Comparison of ENCODE assay signal across 18 mouse cellular contexts in the genomic region with DNA sequence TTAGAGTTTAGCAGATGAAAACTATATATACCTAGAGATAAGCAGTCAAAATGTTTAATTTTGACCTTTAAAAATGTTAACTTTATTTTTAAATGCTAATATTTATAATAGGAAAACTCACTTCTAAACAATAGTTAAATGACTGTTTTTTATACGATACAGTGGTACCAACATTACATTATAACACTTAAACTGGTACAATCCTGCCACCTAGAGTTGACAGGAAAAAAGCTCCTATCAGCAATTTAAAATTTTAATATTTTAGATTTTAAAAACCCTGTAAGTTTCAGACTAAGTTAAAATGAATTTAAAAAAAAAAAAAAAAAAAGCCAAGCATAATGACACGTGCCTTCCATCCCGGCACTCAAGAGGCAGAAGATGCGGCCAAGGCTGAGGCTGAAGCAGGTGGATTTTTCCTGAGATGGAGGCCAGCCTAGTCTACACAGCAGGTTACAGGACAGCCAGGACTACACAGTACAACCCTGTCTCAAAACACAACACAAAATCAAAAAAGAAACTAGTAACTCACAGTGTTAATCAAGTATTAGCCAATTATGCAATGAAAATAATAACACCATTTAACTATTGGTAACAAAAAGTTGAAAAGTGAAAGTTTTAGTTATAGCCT. TPM values are rescaled to one million over a fixed set of nuclear protein-coding genes. Genes with fewer than 3 reads are reported as not detected.
DNase-seq lines count a peak whose midpoint lies in the region; ATAC-seq and TF ChIP-seq lines count a peak whose summit lies in the region.
"Had no signal": no experiment of that assay in that cellular context is flagged by ENCODE, and none has a peak within 500 bp of the region (broad histone marks: within the 10 kb centered on the region; RNA-seq: fewer than 3 reads in every experiment).

No protein-coding gene starts in this region.

- 88% methylated on average over 4 of the region's 4 CpGs for WGBS in forebrain, embryonic 14.5 days
- WGBS in forebrain, embryonic 11.5 days, result 96% methylated on average over 4 of the region's 4 CpGs

- no peaks in the 10 kb centered on the region for H3K9me3 ChIP-seq in forebrain, embryonic 14.5 days (replicated peaks; ENCODE audit: control insufficient read depth, low read length)
- H3K9me3 ChIP-seq in forebrain, embryonic 11.5 days (ENCODE audit: control insufficient read depth, low read length), result no peaks in the 10 kb centered on the region
- no peaks in the 10 kb centered on the region for H3K9me3 ChIP-seq in CH12.LX (replicated peaks; ENCODE audit: low read length)
- H3K9me3 ChIP-seq: G1E; heart, embryonic 13.5 days had no signal

- no peak overlapping the region for H3K4me2 ChIP-seq in forebrain, embryonic 14.5 days (ENCODE audit: low read length)
- no peak overlapping the region for H3K4me2 ChIP-seq in forebrain, embryonic 11.5 days (ENCODE audit: low read depth, low read length, severe bottlenecking)
- no peak overlapping the region for H3K4me2 ChIP-seq in CH12.LX (ENCODE audit: insufficient read depth, low read depth, poor library complexity, severe bottlenecking)
- H3K4me2 ChIP-seq: heart, embryonic 13.5 days; midbrain, embryonic 11.5 days had no signal

- TF ChIP-seq RAD21 in CH12.LX (IDR thresholded peaks at IDR 0.05; ENCODE audit: low read depth, low read length), result peak; percentile 25

- peak; percentile 52; the same call in 1 of the 2 replicates for ATAC-seq in forebrain, embryonic 14.5 days
- no peak for ATAC-seq in forebrain, embryonic 11.5 days (replicated peaks; ENCODE audit: low FRiP score)
- 0 out of 2 replicates have a peak, but pooled peaks have one; percentile 54 for ATAC-seq in common myeloid progenitor, adult 5-6 weeks (replicated peaks; ENCODE audit: low read depth, poor library complexity, severe bottlenecking)
- ATAC-seq: intestine, embryonic 16.5 days had no signal

- no peak overlapping the region for H3K9ac ChIP-seq in forebrain, embryonic 14.5 days (ENCODE audit: low read length)
- no peak overlapping the region for H3K9ac ChIP-seq in forebrain, embryonic 11.5 days (ENCODE audit: low read length)
- H3K9ac ChIP-seq in CH12.LX (ENCODE audit: insufficient read depth, low read depth), result no peak overlapping the region
- H3K9ac ChIP-seq: heart, embryonic 13.5 days; liver, embryonic 14.5 days had no signal

- H3K4me3 ChIP-seq in forebrain, embryonic 14.5 days (ENCODE audit: low read depth, low read length), result no peak overlapping the region
- H3K4me3 ChIP-seq in forebrain, embryonic 11.5 days (ENCODE audit: low read depth, low read length), result no peak overlapping the region
- no peak overlapping the region for H3K4me3 ChIP-seq in layer of hippocampus, adult 2 months
- H3K4me3 ChIP-seq in CH12.LX (replicated peaks in 1 of 3; ENCODE audit: low read depth in 2 of 3, low read length in 2 of 3, poor library complexity in 1 of 3), result no peak overlapping the region
- H3K4me3 ChIP-seq: heart, embryonic 13.5 days had no signal

- H3K27ac ChIP-seq in forebrain, embryonic 14.5 days (ENCODE audit: low read depth, low read length), result no peak overlapping the region
- H3K27ac ChIP-seq in forebrain, embryonic 11.5 days (ENCODE audit: low read depth, low read length), result no peak overlapping the region
- no peak overlapping the region for H3K27ac ChIP-seq in layer of hippocampus, adult 2 months
- no peak overlapping the region for H3K27ac ChIP-seq in CH12.LX (ENCODE audit: insufficient read depth, low read depth)
- H3K27ac ChIP-seq: heart, embryonic 13.5 days; liver, embryonic 14.5 days had no signal

- TF ChIP-seq EP300 in CH12.LX (IDR thresholded peaks at IDR 0.05; ENCODE audit: low read length), result no peak

- dilution Hi-C loops in CH12.LX (cut with MboI; ENCODE audit: extremely low pct_ligation_motif_present, extremely low pct_unique_long_range_greater_than_20kb, low sequenced_read_pairs), result no loop called here

- H3K36me3 ChIP-seq in forebrain, embryonic 14.5 days (ENCODE audit: control insufficient read depth, insufficient read depth, low read length), result peaks cover 32% of the 10 kb centered on the region
- peaks cover 6% of the 10 kb centered on the region; the same call in 1 of the 2 replicates for H3K36me3 ChIP-seq in forebrain, embryonic 11.5 days (ENCODE audit: control insufficient read depth, insufficient read depth, low read length)
- peaks cover 27 to 66% of the 10 kb centered on the region in 2 experiments for H3K36me3 ChIP-seq in CH12.LX (replicated peaks in 1 of 2; ENCODE audit: control insufficient read depth in 1 of 2, insufficient read depth in 1 of 2, low read length in 1 of 2)

- TF ChIP-seq POLR2A in CH12.LX (IDR thresholded peaks at IDR 0.05; ENCODE audit: low read depth, low read length), result no peak

- peaks cover 7% of the 10 kb centered on the region for H3K79me2 ChIP-seq in CH12.LX (replicated peaks; ENCODE audit: control insufficient read depth, extremely low read depth, insufficient read depth, poor library complexity, severe bottlenecking)

- no peaks in the 10 kb centered on the region for H3K27me3 ChIP-seq in forebrain, embryonic 14.5 days (replicated peaks; ENCODE audit: control insufficient read depth, insufficient read depth, low read length)
- H3K27me3 ChIP-seq in forebrain, embryonic 11.5 days (ENCODE audit: control insufficient read depth, insufficient read depth, low read length), result no peaks in the 10 kb centered on the region
- H3K27me3 ChIP-seq in CH12.LX (replicated peaks), result no peaks in the 10 kb centered on the region
- H3K27me3 ChIP-seq: heart, embryonic 13.5 days had no signal

- in situ Hi-C loops in CH12.LX (cut with MboI; ENCODE audit: low pct_ligation_motif_present, low pct_unique_long_range_greater_than_20kb, low sequenced_read_pairs), result no loop called here

- peak; percentile 61 for DNase-seq in forebrain, embryonic 14.5 days (ENCODE audit: low spot score)
- no peak for DNase-seq in forebrain, embryonic 11.5 days (ENCODE audit: low spot score)
- DNase-seq in layer of hippocampus, adult 2 months (ENCODE audit: low spot score in 2 of 2), result peak in 1 of 2 experiments; percentile 14
- DNase-seq in layer of hippocampus, postnatal 25 days (ENCODE audit: extremely low spot score in 1 of 2, low spot score in 1 of 2), result no peak
- DNase-seq in CH12.LX (ENCODE audit: extremely low read depth), result no peak
- no peak for DNase-seq in natural killer cell, adult 2 months (ENCODE audit: low spot score in 2 of 2)
- no peak for DNase-seq in heart, adult 8-10 months (ENCODE audit: low spot score)
- DNase-seq: adrenal gland, postnatal 25 days; B cell, adult 2 months; cerebellum, postnatal 36 days; gastrocnemius, postnatal 36 days; lung, postnatal 36 days had no signal

- TF ChIP-seq CTCF in layer of hippocampus, adult 2 months (conservative IDR thresholded peaks at IDR 0.05), result peak; percentile 77
- peak in 1 of 2 experiments; percentile 26; a peak in 2 of 4 replicates for TF ChIP-seq CTCF in CH12.LX (conservative IDR thresholded peaks at IDR 0.05 in 1 of 2, IDR thresholded peaks at IDR 0.05 in 1 of 2; ENCODE audit: low read depth in 2 of 2, low read length in 2 of 2)

- no peaks in the 10 kb centered on the region for H3K4me1 ChIP-seq in forebrain, embryonic 14.5 days (ENCODE audit: control insufficient read depth, insufficient read depth, low read length)
- H3K4me1 ChIP-seq in forebrain, embryonic 11.5 days (replicated peaks; ENCODE audit: control insufficient read depth, insufficient read depth, low read length), result no peaks in the 10 kb centered on the region
- no peaks in the 10 kb centered on the region for H3K4me1 ChIP-seq in CH12.LX (ENCODE audit: control insufficient read depth in 1 of 2, insufficient read depth in 2 of 2)
- H3K4me1 ChIP-seq: heart, embryonic 13.5 days had no signal

TF ChIP-seq in CH12.LX, 34 proteins besides CTCF, POLR2A, EP300 and RAD21 (continues in another document):
- TF ChIP-seq MEF2A (IDR thresholded peaks at IDR 0.05; ENCODE audit: borderline replicate concordance, low read depth, low read length), result no peak
- TF ChIP-seq HCFC1 (IDR thresholded peaks at IDR 0.05; ENCODE audit: low read depth, low read length), result no peak
- TF ChIP-seq NELFE (IDR thresholded peaks at IDR 0.05; ENCODE audit: low read depth, low read length), result no peak
- TF ChIP-seq USF2 (conservative IDR thresholded peaks at IDR 0.05; ENCODE audit: low read depth, low read length), result no peak
- no peak for TF ChIP-seq POLR2AphosphoS2 (IDR thresholded peaks at IDR 0.05; ENCODE audit: low read depth, low read length)
- TF ChIP-seq BHLHE40 (IDR thresholded peaks at IDR 0.05; ENCODE audit: low read depth, low read length), result no peak
- TF ChIP-seq ZC3H11A (IDR thresholded peaks at IDR 0.05; ENCODE audit: low read depth, low read length), result no peak

RNA-seq across cellular contexts. Expression of gene Cdc73, which starts 26.8 kb away (rescaled TPM):
- 16.6 and 23.2 TPM in 2 replicates for polyA plus RNA-seq in forebrain, embryonic 14.5 days (2014; fragmentation: Nextera tagmentation; extraction: Ambion mirVana)
- polyA plus RNA-seq in forebrain, embryonic 11.5 days (2014; fragmentation: Nextera tagmentation; extraction: Ambion mirVana), result 30.1 and 31.5 TPM in 2 replicates
- total RNA-seq in layer of hippocampus, adult 2 months (2021), result 10 to 100 TPM; 74.4 to 75.1 TPM
- 10 to 100 TPM; 60.5 to 66.8 TPM for total RNA-seq in layer of hippocampus, postnatal 25 days (2021)
- total RNA-seq in CH12.LX (2012; rRNA removed) (13.4 and 16.7 TPM in 2 replicates), CH12.LX (2014; rRNA removed) (18.0 and 21.5 TPM in 2 replicates)
- polyA plus RNA-seq in CH12.LX (2012; ENCODE audit: insufficient read length, low read depth), result 84.8 and 85.0 TPM in 2 replicates
- total RNA-seq in common myeloid progenitor, adult 5-6 weeks (2017), result 13.2 and 24.6 TPM in 2 replicates
- total RNA-seq in heart, adult 8-10 months (2022), result 10 to 100 TPM; 55.9 to 58.2 (median 58.0) TPM

RNA-seq across cellular contexts. Expression of gene B3galt2, which starts 35.4 kb away (rescaled TPM):
- 5.9 and 8.8 TPM in 2 replicates for polyA plus RNA-seq in forebrain, embryonic 14.5 days (2014; fragmentation: Nextera tagmentation; extraction: Ambion mirVana)
- polyA plus RNA-seq in forebrain, embryonic 11.5 days (2014; fragmentation: Nextera tagmentation; extraction: Ambion mirVana), result 1.2 and 1.6 TPM in 2 replicates
- 10 to 100 TPM; 19.2 to 21.5 TPM for total RNA-seq in layer of hippocampus, adult 2 months (2021)
- total RNA-seq in layer of hippocampus, postnatal 25 days (2021), result 10 to 100 TPM; 18.9 to 22.4 TPM
- total RNA-seq in CH12.LX (2012; rRNA removed) (0.04 TPM in 2 replicates), CH12.LX (2014; rRNA removed) (not detected in 2 replicates)
- not detected in 2 replicates for polyA plus RNA-seq in CH12.LX (2012; ENCODE audit: insufficient read length, low read depth)
- 0.18 TPM in 1 of 2 replicates, not detected in the other for total RNA-seq in common myeloid progenitor, adult 5-6 weeks (2017)
- total RNA-seq in heart, adult 8-10 months (2022), result 1 to 10 TPM; 2.3 to 5.8 (median 3.8) TPM
- polyA plus RNA-seq: G1E had no signal

RNA-seq across cellular contexts. Expression of gene Glrx2, which starts 40.3 kb away (rescaled TPM):
- polyA plus RNA-seq in forebrain, embryonic 14.5 days (2014; fragmentation: Nextera tagmentation; extraction: Ambion mirVana), result 119 and 131 TPM in 2 replicates
- polyA plus RNA-seq in forebrain, embryonic 11.5 days (2014; fragmentation: Nextera tagmentation; extraction: Ambion mirVana), result 90.9 and 99.5 TPM in 2 replicates
- total RNA-seq in layer of hippocampus, adult 2 months (2021), result 100 to 1,000 TPM; 107 to 122 TPM
- total RNA-seq in layer of hippocampus, postnatal 25 days (2021), result 100 to 1,000 TPM; 107 to 114 TPM
- 31.6 and 32.9 TPM in 2 replicates for total RNA-seq in CH12.LX (2012; rRNA removed)
- 28.0 and 30.3 TPM in 2 replicates for total RNA-seq in CH12.LX (2014; rRNA removed)
- 51.4 and 63.6 TPM in 2 replicates for polyA plus RNA-seq in CH12.LX (2012; ENCODE audit: insufficient read length, low read depth)
- 36.8 and 47.7 TPM in 2 replicates for total RNA-seq in common myeloid progenitor, adult 5-6 weeks (2017)
- total RNA-seq in heart, adult 8-10 months (2022), result 10 to 100 TPM; 69.9 to 83.4 (median 76.8) TPM
